Mouse (Mus musculus): ENCODE results near the gene Gk2.

Gene Gk2

DNA sequence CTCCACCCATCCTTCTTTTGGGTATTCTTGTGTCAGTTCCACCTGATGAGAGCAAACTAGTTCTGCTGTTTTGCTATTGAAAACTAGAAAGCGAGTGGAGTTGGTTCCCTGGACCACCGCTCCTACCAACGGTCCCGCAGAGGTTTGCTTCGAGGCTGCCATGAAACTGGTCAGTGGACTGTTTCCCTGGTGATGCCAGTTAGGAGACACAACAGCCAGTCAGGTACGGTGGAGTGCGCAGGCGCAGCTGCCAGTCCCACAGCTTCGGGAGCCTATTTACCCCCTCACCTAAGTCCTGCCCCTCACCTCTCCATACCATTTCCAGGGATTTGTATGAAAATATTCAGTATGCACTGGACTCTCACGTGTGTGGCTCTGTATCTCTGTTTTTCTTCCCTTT, at the start of gene Gk2:
Gene Gk2, minus strand, starts transcription at position 206 of the 400 bp plus-strand sequence.
- no peak for DNase-seq

DNA sequence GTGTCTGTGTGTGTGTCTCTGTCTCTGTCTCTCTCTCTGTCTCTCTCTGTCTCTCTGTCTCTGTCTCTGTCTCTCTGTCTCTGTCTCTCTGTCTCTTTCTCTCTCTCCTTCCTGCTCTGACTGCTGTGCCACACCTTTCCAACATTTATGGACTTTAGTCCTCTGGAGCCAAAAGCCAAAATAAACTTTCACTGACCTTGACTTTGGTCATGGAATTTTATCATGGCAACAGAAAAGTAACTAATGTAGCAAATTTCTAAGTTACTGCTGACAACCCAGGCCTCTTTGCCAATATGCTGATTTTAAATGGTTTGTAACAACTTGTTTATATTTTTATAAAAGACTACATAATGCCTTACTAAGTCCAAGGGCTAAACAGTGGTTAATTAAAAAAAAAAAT, 41.2 kb upstream of the Gk2 start:
- DNase-seq, result no peak

DNA sequence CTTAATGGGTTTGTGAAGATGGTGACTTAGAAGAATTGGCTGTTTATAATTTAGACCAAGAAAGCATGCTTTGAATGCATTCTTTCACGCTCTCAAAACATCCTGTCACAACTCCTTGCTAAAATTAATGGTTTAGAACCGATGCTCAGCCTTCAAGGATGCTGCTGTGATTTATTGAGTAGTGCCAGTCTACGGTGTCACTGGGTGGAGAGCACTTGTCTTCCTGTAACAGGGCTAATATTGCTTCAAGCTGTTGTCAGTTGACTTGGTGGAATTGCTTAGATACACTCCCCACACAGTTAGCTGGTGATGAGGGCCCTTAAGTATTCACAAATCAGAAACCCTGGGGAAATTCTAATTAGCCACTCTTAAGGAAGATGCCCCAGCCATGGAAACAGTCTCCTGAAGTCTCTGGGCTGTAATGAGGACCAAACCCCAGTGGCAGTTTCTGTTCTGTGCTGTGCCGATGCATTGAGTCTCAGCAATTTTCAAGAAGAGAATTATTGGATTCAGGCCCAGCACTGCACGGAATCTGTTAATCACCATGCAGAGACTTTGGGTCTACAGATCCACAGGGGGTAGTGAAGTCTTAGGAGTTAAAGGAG, 38.8 kb upstream of the Gk2 start:
- no peak for DNase-seq

DNA sequence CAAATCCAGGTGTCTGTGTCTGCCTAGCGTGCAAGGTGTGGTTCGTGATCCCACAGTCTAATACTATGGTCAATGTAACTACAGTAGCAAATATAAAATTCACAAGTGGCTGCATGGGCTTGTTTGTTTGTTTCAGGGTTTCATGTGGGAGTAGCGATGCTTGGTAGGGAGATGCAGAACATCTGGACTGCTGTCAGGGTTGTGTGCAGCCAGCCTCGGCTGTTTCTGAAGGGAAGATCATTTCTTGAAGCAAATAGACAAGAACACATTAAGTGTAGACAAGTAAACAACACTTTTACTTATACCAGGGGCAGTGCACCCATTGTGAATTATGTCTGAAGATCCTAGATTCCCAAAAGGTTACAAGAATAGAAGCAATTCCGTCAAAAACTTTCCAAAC, 36.6 kb upstream of the Gk2 start:
- DNase-seq, result no peak

DNA sequence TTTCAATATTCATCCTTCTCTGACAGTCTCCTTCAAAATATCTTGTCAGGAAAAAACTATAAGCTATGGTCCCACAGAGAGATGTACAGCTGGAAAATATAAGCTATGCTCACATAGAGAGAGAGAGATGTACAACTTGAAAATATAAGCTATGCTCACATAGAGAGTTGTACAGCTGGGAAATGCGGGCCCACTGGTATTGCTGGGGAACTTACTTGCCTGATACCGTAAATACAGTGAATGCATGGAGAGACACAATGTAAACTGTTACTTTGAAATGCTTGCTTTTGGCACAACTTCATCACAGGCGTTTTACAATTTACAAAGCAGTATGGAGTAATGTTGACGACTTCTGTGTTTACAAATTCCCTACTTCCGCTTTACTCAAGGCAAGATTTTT, 29.3 kb upstream of the Gk2 start:
- DNase-seq, result no peak

DNA sequence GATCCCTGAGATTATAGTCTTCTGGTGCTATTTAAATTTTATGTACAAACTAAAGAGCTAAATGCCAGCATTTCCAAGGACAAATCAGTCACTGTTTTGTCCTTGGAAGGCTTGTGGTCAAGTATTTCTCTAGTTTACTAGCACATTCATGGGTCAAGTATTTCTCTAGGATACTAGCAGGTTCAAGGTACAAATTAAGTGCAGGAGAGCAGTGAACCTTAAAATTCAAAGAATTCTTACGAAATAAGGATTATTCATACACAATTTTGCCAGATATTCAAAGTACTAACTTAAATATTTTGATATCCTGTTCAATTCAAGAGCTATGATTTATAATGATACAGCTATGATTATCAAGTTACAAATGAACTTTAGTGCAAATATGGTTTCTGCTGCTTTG, 23.2 kb upstream of the Gk2 start:
- no peak for DNase-seq

DNA sequence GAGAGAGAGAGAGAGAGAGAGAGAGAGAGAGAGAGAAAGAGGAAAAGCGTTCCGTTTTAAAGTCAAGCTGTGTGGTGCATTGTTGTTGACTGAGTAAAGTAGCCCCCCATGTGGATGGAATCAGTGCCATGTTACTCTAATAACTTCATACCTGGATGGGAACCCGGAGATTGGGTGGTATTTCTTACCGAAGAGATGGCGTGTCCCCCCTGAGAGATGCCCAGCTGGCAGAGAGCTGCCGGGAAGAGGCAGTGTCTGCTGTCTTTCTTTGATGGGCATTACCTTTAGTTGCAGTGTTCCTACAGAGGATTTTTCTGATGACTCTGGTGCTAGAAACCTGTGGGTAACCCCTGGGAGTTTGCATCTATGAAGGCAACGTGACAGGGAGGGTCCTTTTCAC, 10.4 kb upstream of the Gk2 start:
- DNase-seq, result no peak

DNA sequence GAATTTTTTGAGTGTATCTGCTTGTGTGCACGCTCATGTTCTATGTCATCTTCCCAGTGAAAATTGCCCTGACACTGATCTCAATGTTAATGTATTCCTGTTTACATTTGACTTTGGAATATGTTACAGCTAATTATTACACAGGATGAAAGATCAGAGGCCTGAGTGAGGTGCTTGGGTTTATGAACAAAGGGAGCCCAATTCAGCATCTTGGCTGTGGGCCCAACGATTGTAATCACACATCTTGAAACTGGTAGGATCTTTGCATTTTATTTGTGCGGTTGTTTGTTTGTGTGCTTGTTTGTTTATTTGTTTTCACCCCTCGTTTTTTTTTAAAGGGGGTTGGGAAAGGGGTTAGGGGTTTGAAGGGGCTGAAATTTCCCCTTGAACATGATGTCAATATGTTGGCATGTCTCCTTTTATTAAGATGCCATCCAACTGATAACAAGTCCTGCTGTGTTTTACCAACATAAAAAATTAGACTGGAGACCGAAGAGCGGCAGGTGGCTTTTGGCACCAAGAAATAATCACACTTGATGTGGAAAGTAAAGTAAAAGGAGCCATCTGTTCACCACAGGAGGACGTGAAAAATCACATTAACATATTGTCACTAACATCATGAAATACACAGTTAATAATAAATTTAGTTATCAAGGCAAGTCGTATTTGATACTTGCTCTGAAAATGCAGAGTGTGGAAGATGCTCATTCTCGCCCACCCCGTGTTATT, 9.8 kb upstream of the Gk2 start:
- no peak for DNase-seq

DNA sequence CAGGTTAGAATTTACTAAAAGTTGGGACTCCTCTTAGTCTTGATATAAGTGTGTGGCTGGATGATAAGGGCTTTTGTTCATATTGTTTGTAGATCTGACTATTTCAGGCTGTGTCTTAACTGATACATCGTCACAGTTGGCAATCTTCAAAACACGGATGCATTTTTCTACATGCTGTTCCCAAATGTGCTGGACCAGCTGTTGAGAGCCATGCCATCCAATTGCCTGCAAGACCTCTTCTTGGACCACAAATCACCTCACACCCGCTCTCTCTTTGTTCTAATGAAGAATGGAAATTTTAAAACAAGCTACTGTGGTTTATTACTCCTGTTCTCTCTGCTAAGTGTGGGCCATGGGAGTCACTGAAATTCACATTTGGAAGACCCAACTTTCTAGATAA, 9.1 kb upstream of the Gk2 start:
- no peak for DNase-seq

DNA sequence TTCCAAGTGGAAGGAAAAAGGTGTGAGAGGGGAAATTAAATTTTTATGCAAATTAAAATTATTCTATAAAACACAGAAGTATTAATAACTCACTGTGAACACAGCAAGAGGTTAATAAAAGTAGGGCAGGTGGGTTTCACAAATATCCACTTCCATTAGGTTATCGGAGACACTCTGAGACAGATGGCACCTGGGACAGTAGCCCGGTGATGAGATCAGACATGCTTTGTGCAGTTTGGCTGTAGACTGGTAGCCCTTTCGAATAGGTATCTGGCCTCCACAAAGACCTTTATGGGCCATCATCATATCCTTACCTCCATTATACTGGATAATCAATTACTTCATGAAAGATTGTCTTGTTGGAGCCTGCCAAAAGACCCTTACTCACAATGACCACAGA, 6.0 kb upstream of the Gk2 start:
- DNase-seq, result no peak

DNA sequence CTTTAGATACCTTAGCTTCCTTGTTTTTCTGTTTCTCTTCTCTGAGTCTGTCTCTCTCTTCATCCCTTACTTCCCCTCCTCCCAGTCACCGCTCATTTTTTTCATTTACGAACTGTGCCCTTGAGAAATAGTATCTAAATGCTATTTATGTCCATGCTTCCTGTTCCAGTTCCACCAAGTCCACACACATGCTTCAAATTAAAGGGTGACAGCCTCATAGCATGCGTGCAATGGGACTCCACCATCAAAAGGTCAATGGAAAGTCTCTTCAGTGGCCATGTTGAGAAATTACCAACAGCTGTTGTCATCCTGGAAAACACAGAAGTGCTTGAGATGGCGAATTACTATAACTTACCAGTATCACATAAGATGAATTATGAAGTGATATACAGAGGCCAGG, 5.4 kb downstream of the Gk2 start:
- no peak for DNase-seq

DNA sequence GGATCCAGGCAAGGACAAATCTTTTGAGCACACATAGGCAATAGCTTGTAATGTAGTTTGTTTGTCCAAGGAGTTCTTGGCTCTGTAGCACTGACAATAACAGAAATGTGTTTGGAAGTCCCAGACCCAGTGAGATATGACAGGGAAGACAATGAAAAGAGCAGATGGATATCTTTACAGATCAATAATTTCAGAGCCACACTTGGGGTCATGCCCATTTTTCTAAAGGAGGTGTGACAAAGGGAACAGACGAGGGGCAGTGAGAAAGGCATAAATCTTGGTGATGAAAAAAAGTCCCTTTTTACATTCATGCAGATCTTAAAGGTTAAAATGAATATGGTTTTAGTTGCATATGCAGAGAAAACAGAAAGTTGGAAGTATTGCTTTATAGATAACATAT, 12.6 kb downstream of the Gk2 start:
- no peak for DNase-seq

DNA sequence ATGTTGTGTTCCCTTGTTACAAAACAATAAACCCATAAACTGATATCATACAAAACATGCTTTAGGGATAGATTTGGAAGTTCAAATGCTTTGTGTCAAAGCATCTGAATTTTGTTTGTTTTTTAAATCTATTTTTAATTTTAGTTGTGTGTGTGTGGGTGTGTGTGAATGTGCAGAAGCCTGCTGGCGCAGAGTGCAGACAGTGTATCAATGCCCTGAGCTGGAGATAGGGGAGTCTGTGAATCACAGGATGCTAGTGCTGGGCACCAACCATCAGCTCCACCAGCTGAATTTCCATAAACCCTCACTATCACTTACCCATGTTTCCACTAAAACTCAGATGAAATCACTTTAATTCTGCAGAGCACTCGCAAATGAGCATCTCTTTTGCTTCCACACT, 24.3 kb downstream of the Gk2 start:
- DNase-seq, result no peak

DNA sequence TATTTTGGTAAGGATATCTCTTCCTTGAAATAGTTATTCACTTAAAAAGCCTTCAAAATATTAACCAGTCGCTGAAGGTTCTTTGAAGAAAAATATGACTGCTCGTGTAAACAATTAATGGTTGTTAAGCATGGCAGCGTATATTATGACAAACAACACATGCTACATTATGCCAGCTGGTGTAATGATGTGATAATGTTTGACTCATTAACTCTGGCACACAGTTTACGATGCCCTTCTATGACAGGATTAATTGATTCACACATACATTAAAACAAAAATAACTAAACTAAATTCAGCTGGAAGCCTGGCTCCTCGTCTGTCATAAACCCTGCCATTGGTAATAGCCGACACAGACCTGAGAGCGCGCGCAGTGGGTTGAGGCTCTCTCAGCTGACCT, 26.8 kb downstream of the Gk2 start:
- no peak for DNase-seq

DNA sequence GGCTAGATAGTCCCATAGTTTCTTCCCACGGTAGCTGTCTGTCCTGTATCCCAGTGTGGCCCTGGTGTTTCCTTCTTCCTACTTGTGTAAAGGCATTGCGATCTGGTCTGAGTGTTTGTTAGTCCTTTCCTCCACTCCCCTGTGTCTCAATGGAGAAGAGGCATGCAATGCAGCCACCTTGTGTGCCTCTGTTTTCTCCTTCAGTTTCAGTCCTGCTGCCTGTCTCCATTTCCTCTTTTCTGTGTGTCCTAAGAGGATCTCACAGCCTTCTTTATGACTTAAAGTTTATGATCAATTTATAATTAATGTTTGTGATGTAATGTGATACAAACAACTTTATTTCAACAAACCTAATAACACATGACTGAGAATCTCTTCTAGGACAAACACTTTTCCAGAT, 35.2 kb downstream of the Gk2 start:
- no peak for DNase-seq

DNA sequence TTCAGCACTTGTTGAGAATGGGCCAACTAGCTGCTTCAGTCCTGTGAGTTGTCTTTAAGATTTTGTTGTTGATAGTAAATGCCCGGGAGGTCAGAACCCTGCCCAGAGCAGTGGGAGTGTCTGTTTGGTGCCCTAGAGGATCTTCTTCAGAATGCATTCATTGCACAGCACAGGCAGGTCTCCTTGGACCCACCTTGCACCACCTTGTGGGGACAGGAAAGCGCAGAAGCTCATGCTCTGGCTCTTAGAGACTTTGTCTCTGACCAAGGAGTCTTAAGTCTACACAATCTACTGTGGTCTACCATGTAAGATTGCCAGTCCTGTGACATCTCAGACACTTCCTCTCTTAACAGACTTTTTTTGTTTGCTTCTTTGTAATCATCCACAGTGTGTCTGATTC, 39.6 kb downstream of the Gk2 start:
- no peak for DNase-seq

DNA sequence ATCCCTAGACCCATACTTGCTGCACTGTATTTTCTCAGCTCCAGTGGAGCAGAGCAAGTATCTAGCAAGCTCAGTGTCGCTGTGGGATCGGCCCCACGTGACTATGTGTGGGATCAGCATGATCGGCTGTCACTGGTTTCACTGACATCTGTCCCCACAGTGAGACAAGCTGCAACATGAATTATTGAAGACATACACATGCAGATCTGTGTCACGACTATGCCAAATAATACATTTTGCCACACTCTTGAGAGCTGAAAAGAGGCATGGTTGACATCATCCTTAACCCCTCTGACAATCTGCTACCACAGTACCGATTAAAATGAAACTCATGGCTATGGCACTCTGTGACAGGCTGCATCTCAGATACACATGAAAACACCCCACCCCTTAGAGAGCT, 41.0 kb downstream of the Gk2 start:
- DNase-seq, result no peak

DNA sequence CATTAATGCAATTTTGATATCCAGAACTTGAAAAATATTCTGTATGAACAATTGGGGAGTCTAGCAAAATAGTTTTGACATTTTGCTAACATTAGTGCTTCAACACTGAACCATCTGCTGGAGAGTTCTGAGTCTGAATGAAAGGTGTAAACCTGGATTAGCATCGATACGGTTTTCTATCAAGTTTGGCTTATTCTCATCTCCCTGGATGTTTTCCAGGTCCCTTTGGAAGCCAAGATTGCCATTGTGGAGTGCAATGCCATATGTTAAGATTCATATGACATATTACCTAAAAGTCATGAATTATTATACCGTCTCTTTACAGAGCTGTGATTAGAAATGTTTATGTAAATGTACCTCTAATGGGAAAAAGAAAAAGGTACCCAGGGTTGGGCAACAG, 43.1 kb downstream of the Gk2 start:
- DNase-seq, result no peak

DNA sequence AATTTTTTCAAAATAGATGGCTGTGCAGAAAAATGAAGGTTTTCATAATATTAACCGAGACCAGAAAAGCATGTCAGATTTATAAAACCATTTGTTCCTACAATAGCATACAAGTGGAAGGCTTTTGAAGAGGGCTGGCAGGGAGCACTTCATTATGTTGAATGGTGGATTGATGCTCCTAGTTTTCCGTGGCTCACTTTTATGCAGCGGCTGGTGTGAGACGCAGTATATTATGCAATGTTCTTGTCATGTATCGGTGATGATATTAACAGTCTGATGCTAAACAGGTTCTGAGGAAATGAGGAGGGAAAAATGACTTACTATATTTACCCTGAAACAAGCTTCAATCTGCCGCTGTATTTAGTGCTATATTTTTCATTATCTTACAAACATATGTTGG, 46.6 kb downstream of the Gk2 start:
- DNase-seq, result no peak

DNA sequence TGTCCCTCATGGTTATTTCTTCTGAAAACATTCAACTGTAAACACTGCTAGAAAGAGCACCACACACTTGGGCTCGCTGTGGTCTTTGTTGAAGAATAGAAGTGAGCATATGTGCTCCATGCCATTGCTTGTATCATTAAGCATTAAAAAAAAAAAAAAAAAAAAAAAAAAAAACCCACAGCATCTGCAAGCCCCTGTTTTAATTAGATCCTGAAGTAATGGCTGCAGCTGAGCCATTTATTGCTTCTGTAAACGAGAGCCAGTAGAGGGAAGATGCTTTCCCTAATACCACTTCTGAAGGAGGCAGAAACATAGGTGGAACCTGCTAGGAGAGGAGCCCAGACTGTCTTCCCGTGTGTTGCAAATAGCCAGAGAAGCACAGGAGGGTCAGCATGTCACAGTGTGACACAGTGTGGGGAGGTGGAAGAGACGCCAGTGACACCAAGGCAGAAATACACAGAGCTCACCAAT, 47.6 kb downstream of the Gk2 start:
- DNase-seq, result no peak

Data from lung, postnatal 10 days (tissue).